Mouse (Mus musculus) megakaryocyte progenitor cell, adult 5-6 weeks (primary cell): ENCODE measurements around the gene Tm9sf1. TPM values are rescaled to one million over a fixed set of nuclear protein-coding genes. Genes with fewer than 3 reads are reported as not detected.

Experiments
- ATAC-seq: replicated peaks from 2 replicates; pipeline ENCODE4 v1.8.0; 2016; ENCODE audit warnings: mild to moderate bottlenecking, moderate TSS enrichment, inconsistent platforms; ENCODE audit not compliant: poor library complexity
- total RNA-seq, 2 experiments: library from RNA; stranded (forward) in 1 of 2; stranded (reverse) in 1 of 2; fragments of 157-497, 149-512 nt in 1 of 2; fragments of 200-1000 nt in 1 of 2; gene quantifications; 2 replicates each; pipeline versions ENCODE4 v1.2.3 to v1.2.4; 2015 to 2017

The Tm9sf1 gene
- total RNA-seq (2015) (35.8 and 39.1 TPM in 2 replicates), total RNA-seq (2017) (47.3 and 56.1 TPM in 2 replicates)

DNA sequence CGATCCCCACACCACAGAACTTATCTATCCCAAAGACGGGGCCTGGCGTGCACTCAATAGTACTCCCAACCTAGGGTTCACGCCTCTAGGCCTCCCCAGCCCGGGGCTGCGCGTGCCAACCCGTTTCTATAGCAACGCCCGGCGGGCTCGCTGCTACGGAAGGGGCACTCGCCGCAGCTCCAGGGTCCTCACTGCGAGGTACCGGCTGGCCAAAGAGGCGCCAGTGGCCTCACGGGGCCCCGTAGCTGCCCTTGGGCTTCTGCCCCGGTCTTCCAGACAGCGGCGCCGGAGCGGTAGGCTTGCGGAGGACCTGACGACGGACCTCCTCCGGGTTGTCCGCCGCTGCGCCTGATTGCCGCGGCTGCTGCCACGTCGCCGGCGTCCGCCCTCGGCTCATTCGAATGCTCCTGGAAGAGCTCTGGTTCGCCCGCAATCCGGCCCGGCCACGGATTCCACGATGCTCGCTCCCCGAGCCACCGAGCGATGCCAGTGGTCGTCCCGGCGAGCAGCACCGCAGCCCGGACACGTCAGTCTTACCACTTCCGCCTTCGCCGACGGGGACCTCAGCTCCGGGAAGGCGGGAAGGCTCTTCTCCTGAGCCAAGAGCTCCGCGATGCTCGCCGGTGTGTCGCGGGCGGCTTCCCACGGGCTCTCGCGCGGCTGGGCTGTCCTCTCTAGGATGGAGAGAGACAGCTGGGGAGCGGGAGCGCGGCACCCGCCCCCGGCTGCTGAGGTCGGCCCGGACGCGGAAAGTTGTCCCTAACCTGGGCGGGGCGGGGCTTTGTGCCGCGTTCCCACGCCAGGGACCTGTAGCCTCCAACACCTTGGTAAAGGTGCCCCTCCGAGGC, at the start of gene Tm9sf1:
Gene Tm9sf1 (minus strand): TSS at position 747 of the 848 bp plus-strand sequence.
- ATAC-seq, result peak; percentile 78

DNA sequence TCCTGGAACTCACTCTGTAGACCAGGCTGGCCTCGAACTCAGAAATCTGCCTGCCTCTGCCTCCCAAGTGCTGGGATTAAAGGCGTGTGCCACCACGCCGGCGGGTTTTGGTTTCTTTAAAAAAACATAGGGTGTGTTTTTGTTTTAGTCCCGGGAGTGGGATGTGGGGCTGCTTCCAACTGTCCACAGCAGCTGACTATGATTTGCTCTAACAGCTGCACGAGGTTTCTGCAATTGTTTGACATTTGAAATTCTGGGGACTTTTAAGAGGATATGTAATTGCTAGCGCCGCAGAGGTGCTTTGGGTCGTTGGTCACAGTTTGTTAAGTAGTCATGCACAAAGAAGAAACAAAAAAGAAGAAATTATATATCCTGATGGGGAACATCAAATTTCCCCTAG, 45.8 kb upstream of the Tm9sf1 start:
- no peak for ATAC-seq

DNA sequence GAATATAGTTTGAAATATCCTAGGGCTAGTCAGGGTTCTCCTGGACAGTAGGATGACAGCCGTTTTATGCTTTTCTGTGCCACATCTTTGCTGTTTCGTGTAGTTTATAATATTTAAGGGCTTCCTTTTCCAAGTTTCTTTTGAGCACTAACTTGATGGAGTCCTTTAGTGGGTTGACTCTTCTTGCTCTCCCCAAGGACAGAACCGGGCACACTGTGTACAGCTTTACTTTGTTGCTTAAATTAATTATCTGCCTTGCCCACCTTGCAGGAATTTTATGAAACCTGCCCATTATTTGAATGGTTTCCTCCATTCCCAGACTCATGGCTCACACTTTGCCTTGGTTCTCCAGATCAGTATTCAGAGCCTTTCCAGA, 38.5 kb upstream of the Tm9sf1 start:
- ATAC-seq, result 0 out of 2 replicates have a peak, but pooled peaks have one; percentile 1

DNA sequence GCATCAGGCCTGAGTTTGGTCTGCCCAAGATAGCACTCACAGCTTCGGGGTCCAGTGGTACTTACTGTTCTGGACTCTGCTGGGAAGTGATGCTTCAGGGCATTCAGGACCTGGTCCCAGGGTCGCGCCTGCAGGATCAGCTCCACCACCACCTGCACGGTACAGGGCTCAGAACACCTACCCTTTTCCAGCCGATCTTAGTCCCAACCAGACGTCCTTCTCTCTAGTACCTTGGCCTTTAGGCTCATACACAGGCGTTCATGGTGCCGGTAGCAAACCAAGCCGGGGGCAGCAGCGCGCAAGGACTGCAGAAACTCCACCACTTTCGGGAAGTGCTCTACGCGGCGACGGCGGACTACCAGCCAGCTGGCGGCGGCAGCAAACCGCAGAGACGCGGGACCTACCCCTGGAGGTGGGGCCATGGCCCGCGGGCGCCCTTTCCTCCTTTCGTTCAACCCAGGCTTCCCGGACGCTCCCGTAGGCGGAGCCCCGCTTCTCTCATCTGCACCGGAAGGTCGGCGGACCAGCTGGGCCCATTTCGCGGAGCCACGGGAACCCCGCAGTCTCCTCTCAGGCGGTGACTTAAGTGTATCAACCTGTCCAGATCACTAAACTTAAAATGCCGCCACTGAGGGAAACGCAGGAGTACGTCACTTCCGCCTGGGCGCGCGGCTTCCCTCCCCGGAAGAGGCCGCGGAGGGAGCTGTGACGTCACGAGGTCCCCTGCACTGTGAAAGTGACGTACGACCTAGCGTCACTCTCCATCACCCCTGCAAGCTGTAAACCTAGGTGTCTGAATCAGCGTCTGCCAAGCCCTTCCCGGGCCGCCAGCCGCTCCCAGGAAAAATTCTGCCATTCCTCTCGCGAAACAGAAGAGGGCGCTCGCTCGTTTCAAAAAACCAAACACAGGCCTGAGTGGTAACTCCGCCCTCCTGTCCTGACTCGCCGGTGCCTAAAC, 37.8 kb upstream of the Tm9sf1 start, which contains the start of gene Tinf2:
Gene Tinf2 (minus strand): TSS at position 661 of the 958 bp plus-strand sequence.
- ATAC-seq, result peak; percentile 96

DNA sequence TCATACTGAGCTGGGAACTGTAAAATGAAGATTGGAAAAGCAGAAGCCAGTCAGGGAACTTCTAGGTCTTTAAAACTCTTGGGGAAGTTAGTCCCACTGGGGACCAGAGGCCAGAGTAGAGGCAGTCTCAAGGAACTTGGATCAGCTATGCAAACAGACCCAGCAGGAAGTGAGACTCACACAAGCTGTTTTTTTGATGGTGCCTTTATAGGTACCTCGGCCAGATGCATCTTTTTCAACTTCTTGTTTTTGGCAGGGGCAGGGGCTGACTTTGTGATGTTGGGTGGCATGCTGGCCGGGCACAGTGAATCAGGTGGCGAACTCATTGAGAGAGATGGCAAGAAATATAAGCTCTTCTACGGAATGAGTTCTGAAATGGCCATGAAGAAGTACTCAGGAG, 34.0 kb upstream of the Tm9sf1 start:
- no peak for ATAC-seq

DNA sequence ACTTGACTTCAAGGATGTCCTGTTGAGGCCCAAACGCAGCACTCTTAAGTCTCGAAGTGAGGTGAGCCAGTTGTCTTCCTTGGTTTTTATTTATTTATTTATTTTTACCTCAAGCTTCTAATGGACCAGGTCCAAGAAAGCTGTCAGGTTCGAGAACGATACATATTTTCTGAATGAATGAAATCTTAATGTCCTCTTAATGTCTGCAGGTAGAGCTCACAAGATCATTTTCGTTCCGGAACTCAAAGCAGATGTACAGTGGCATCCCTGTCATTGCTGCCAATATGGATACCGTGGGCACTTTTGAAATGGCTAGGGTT, 29.1 kb upstream of the Tm9sf1 start:
- no peak for ATAC-seq

DNA sequence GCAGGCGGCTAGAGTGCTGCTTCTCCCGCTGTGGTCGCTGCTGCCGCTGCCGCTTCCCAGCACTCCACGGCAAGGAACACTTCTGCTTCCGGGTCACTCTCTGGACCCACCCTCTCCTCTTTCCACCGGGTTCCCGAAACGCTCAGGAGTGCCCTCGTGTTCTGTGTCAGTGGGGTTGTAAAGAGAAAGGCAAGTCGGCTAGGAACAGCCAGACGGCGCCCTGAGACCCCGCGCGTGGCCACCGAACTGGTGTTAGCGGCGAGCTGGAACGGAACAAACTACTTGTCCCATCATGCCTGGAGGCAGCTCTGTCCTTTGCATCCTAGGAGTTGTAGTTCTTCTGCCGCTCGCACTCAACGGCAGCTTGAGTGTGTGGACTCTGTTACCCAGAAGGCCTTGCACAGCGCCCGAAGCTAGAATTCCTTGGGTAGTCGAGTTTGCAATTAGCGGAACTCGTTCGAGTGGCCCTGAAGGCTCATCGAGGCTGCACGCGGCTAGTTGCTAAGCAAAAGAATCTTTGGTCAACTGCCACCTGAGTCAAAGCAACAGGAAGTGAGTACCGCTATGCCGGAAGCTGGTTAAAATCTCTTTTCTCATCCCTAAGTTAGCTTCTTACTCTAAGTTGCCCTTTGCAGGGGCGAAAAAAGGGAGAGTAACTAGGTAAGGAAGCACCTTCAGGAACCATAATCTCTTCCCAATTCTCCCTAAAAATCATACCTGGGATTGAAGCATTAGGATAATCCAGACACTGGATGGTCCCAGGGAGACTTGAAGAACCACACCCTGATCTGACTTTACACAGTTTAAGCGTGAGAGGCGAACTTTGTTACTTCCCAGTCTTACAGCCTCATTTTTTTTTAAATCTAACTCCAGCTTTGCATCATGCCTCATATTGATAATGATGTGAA, 28.5 kb upstream of the Tm9sf1 start, which contains the start of the genes Gmpr2 and Nedd8:
Gene Gmpr2 (plus strand): TSS at position 109 of the 908 bp plus-strand sequence.
Gene Nedd8 (minus strand): TSS at position 292 of the 908 bp plus-strand sequence.
- ATAC-seq, result peak; percentile 98

DNA sequence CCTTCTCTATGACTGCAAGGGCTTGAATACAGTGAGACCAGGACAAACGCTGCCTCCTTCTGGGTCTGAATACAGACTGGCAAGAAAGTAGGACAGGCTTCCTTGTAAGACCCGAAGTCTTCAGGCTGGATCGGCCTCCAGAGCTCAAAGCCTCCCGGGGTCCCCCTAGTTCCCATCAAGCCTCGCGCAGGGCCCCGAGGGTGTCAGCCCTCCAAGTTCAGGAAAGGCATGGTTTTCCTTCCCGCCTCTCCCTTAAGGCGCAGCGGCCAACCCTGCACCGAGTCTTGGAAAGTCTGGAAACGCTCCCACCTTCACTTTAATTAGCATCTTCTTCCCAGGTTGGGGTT, 27.9 kb upstream of the Tm9sf1 start:
- no peak for ATAC-seq

DNA sequence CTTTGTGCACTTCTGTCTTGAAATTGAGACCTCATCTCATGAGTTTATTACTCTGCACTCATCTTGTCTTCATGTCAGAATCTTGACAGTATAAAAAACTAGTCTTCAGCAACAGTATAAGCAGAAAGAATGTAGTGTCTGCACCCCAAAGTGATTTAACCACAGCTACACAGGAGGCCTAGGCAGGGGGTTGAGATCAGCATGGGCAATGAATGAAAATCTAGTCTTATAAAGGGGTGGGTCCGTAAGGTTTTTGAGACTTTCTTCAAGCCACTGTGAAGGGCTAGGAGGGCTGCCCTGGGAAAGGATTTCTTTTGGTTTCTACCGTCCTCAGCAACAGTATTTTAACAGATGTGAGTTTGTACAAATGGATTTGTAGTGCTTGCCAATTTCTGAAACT, 17.0 kb upstream of the Tm9sf1 start:
- ATAC-seq, result no peak

DNA sequence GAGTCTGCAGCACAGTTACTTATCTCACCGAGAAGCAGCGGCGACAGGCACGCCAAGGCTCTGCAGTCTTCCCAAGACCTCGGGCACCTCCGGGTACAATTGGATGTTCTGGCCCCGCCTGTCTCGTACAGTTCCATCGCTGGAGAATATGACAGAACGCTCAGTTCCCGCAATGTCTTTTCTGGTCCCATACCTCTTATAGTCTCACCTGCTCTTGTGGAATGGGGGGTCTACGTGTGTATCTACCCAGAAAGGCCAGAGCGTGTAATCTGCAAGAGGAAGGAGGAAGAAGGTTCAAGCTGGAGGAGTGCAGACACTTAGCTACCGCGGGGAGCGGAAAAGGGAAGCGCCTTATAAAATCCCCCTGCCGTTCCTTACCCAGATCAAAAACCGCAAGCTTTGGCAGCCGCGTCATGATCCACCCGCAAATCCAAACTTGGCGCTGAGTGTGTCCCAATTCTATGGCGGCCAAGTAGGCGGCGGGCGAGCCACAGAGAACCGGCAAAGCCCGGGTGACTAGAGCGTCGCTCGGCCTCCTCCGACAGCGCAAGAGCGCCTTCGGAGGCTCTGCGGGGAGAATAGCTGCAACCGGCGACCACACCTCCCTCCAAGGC, 16.5 kb upstream of the Tm9sf1 start, which contains the start of gene Mdp1:
Gene Mdp1 (minus strand): TSS at position 549 of the 614 bp plus-strand sequence.
- peak; percentile 98 for ATAC-seq

DNA sequence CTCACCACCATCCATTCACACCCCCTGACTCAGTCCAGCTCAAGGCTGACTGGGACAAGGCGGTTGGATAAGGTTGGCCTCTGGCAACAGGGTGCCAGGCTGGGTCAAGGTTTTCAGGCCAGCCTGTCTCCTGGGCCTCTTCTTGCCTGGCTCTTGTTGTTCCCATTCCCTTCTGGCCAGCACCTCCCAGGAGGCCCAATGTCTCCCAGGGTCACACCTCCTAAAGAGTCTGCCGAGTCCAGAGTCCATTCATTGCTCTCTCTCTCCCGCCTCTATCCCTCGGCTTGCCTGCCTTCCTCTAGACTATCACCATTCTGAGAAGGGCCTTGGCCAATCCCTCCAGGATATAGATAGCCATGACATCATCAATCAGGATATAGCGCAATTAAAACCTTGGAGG, 14.4 kb upstream of the Tm9sf1 start:
- no peak for ATAC-seq

DNA sequence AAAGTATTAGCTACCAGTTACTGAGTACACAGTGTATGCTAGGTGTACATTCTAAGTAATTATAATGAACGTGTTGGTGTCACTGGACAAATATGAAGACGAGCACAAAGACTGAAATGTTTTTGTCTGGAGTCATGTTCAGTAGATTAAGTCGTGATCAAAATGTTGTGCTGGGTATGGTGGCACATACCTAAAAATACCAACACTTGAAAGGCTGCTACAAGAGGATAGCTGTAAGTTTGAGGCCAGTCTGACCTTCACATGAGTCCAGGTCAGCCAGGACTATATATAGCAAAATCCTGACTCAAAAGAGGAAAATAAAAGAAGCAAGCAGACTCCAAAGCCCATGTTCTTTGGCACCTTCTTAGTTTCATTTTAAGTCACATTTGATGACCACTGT, 13.3 kb upstream of the Tm9sf1 start:
- ATAC-seq, result no peak

DNA sequence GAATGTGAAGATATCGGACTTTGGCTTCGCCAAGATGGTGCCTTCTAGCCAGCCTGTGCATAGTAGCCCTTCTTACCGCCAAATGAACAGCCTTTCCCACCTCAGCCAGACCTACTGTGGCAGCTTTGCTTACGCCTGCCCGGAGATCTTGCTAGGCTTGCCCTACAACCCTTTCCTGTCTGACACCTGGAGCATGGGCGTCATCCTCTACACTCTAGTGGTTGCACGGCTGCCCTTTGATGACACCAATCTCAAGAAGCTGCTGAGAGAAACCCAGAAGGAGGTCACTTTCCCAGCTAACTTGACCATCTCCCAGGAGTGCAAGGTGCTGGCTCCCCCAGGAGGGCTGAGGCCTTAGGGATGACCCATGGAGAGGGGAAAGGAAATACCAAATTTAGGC, 7.9 kb upstream of the Tm9sf1 start:
- no peak for ATAC-seq

DNA sequence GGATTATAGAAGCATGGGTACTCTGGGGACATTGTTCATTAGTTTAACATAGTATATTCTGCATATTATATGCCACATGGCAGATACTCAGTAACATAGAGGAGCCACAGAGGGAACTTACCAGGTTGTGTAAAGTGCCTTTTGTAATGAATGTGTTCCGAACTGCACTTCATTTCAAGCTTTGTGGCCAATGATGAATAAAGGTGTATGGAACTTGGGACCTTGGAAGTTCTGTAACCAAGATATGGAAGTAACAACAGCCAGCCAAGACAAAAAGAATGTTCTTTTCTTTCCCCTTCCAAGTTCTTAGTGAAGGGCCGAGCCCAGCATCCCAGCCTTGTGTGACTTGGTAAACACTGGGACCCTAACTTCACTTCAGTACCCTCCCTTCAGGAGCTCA, 6.3 kb upstream of the Tm9sf1 start, which contains the start of gene Tssk4:
Gene Tssk4 (plus strand): TSS at position 301 of the 400 bp plus-strand sequence.
- no peak for ATAC-seq

DNA sequence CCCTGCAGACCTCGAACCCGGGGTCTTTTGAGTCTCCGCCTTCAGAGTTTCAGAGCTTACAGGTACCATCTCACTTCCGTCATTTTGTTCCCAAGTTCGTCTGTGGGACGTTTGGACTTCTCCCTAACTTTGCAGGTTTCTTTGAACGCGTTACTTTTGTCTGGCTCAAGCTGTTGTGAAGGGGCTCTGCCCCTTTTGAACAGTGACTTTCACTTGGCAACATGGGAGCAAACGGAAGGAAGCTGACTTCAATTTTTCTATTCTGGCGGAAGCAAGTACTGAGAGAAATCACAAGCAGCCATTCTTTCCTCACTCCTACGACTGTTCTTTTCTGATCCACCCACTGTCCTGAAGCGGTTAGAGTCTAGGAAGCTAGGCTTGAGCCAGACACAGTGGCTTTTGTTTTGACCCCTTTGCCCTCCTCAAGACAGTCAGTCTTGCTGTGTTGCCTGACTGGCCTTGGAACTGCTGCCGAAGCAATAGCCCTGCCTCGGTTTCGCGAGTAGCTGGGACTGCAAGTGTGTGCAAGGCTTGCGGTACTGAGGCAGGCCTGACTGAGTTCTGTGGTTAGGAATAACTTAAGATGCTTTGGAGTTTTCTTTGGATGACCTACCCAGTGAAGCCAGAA, 769 bp upstream of the Tm9sf1 start:
- ATAC-seq, result no peak

DNA sequence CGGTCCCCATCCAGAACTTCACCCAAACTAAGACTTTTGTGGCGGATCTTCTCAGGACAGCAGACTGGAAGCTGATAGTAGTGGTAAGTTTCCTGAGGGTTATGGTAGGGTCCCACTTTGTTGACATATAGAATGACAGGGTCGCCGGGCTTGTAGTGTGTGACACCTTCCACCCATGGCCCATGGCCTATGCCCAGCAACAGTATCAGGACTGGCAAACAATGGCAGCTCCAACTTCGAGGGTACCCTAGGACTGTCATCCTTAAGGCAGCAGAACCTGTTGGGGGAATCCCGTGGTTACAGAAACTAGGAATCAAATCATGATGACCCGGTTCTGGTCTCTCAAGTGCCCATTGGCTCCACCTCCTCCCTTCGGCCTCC, 937 bp downstream of the Tm9sf1 start:
- ATAC-seq, result peak; percentile 16

DNA sequence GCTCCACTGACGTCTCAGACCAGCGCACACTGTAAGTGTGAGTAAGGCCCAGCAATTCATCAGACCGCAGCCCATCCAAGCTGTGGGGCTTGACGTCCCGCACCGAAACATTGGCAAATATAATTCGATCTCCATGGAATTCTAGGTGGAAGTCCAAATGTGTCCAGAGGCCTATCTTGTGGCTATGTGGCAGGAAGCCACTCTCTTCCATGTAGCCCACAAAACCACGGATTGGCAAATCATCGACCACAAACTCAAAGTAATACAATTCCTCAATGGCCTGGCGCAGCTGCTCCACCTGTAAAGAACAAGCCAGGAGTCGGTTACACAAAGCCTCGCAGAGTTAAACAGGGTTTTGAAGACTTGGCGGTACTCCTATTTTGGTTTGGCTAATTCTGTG, 2.3 kb downstream of the Tm9sf1 start:
- no peak for ATAC-seq

DNA sequence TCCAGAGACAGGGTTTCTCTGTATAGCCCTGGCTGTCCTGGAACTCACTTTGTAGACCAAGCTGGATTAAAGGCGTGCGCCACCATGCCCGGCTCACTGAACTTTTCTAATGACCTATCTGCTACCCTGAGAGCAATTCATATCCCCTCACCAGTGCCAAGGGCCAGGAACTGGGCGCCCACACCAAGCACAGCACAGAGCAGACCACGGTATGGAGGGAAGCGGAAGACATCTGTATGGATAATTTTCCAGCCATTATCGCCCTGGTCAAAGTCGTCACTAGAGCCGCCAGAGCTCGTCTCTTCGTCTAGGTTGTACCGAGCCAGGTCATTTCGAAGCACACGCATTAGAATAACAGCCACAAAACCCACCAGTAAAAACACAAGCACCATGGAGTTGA, 2.8 kb downstream of the Tm9sf1 start:
- ATAC-seq, result no peak

DNA sequence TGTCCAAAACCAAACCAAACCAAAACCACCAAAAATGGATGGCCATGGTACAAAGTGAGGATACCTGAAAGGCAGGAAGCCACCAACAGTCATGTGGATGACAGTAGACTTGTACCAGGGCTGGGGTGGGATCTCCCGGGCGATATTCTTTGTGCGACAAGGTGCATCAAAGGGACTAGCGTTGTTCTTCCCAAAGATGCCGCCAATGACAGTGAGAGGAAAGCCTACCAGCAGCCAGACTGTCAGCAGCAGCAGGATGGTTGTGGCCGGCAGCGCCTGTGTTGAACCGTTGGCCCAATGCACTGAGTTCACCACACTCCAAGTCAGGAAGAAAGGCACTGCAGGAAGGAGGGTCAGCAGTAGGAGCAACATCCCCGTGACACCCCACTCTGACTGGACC, 5.8 kb downstream of the Tm9sf1 start, which contains the start of gene Gm49378:
Gene Gm49378 (minus strand): TSS at position 101 of the 400 bp plus-strand sequence.
- no peak for ATAC-seq
